Mouse (Mus musculus): ENCODE measurements at regions not wholly inside any gene's neighbourhood (a gene's known extent, or its start where the extent isn't known, plus 50 kb on each side); places are given as distances from the start of the nearest gene placed in this dataset.

DNA sequence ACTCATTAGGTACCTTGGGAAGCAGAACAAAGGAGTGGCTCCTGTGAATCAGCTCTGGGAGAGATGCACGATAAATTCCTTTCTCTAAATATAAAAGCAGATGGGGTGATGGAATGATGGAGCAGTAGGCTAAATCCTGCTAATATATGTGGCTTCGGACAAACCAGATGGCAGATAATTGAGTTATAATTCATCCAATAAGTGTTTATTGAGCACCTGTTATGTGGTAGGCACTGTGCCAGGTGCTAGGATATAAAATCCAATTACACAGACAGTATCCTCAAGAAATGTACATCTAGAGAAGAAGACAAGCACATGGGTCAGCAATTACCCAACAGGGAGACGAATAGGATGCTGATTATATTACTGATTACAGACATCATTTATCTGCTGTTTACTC is 394.2 kb upstream of the Etaa1 start:
- TF ChIP-seq CTCF (IDR thresholded peaks at IDR 0.05; ENCODE audit: low read depth) (no peak), EP300 (IDR thresholded peaks at IDR 0.05; ENCODE audit: low read depth) (no peak)

All from liver, postnatal 0 days (tissue).